Mouse (Mus musculus): ENCODE results near the gene Olfr685.

- TF ChIP-seq MAFK (IDR thresholded peaks at IDR 0.05; ENCODE audit: insufficient read depth, low read depth, low read length) (no peak), ZC3H11A (IDR thresholded peaks at IDR 0.05; ENCODE audit: borderline replicate concordance, low read depth, low read length) (no peak), HCFC1 (IDR thresholded peaks at IDR 0.05; ENCODE audit: borderline replicate concordance, insufficient read depth, low read length) (no peak), ZNF384 (IDR thresholded peaks at IDR 0.05; ENCODE audit: low read depth, low read length) (no peak), CHD2 (IDR thresholded peaks at IDR 0.05; ENCODE audit: low read depth, low read length) (no peak)
Observed at GRCm38 (mm10) chr7:105185912-105186311, at the start of gene Olfr685.
